Mouse (Mus musculus): ENCODE data around the gene Ap1m2.
"Not testable (repeated sequence)": the region's sequence is repeated elsewhere in the genome, so short reads cannot be mapped to it uniquely, and the experiment has no call there.

The Ap1m2 gene

GRCm38 (mm10) chr9:21256349-21256748 is 55.8 kb downstream of the Ap1m2 start:
- DNase-seq = not testable (repeated sequence)

- DNase-seq = no peak
These were observed 57.4 kb downstream of the Ap1m2 start for GRCm38 (mm10) chr9:21254690-21255089.

GRCm38 (mm10) chr9:21251116-21251735 is 60.9 kb downstream of the Ap1m2 start:
- DNase-seq = no peak

DNA sequence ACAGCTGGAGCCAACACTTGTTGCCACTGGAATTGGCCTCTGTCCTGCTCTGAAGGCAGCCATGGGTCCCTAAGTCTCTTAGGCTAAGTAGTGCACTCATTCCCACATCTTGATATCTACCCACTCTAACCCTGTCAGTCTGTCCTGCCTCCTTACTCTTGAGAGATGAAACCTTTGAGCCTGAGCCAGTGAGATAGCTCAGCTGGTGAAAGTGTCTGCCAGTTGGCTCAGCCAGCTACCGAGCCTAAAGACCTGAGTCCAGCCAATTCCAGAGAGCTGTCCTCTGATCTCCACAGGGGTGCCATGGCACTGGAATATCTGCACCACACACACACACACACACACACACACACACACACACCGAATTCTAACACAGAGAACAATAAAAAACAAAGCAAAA is 61.6 kb downstream of the Ap1m2 start:
- DNase-seq = no peak

GRCm38 (mm10) chr9:21249629-21250508 is 62.3 kb downstream of the Ap1m2 start:
- DNase-seq = no peak

DNA sequence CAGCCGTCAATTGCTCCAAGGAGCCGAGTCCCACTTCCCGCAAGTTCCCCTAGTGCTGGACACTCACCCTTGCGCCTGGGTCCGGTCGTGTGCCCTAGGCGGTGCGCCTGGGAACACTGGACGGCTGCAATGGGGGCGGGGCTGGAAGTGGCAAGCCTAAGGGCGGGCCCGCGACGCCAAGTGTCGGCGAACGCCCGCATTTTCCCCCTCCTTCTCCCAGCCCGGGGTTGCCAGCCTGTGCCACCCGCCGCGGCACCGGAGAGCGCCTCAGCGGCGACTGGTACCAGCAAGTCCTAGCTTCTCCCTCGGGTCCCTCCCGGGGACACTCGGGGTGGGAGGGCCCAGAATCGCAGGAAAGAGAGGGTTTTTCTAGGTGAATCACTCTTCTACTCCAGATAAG is 63.8 kb downstream of the Ap1m2 start, which contains the start of gene S1pr5:
S1pr5 (minus strand) TSS at position 118 of the 400 bp plus-strand sequence.
- peak; percentile 69 to 85 for DNase-seq

GRCm38 (mm10) chr9:21246342-21246741 is 65.8 kb downstream of the Ap1m2 start:
- no peak for DNase-seq

GRCm38 (mm10) chr9:21245113-21245487 is 67.0 kb downstream of the Ap1m2 start:
- no peak for DNase-seq

DNA sequence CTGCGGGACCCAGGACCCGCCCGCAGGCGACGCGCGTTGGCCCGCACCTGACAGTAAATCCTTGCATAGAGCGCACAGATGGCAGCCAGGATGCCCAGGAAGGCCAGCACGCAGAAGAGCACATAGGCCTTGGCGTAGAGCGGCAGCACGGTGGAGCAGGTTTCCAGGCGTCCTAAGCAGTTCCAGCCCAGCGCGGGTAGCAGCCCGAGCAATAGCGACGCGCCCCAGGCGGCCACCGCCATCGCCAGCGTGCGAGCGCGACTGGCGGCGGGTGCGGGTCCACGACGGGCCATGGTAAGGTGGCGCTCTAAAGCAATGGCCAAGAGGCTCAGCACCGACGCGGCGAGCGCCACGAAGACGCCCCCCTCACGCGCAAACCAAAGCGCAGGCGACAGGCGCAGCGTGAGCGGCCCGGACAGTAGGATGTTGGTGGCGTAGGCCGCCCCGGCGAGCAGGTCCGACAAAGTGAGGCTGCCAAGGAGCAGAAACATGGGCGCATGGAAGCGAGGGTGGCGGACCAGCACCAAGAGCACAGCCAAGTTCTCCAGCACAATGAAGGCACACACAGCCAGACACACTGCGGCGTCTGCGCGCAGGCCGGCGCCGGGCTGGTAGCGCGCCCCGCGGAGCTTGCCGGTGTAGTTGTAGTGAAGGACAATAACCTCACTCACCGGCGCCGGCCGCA is 67.6 kb downstream of the Ap1m2 start:
- peak in 1 of 2 experiments; percentile 47 for DNase-seq

Data from kidney, postnatal 36 days (tissue).